Mouse (Mus musculus) C2C12 (cell line): ENCODE data around the gene Slco1a5. TPM values are rescaled to one million over a fixed set of nuclear protein-coding genes. Genes with fewer than 3 reads are reported as not detected.

Experiments
- H3K27me3 ChIP-seq: one replicate; pipeline ENCODE4 v1.6.1; 2011; ENCODE audit not compliant: control insufficient read depth, insufficient read depth, insufficient read length
- H3K36me3 ChIP-seq: one replicate; pipeline ENCODE4 v1.6.1; 2011; ENCODE audit not compliant: control insufficient read depth, insufficient read depth
- H3K4me3 ChIP-seq: one replicate; pipeline ENCODE4 v1.5.1; 2011; ENCODE audit warnings: mild to moderate bottlenecking, control low read depth; ENCODE audit not compliant: poor library complexity, insufficient read depth, severe bottlenecking
- H3K79me2 ChIP-seq: one replicate; pipeline ENCODE4 v1.6.1; 2011; ENCODE audit not compliant: control insufficient read depth, insufficient read depth
- H3K79me3 ChIP-seq: one replicate; pipeline ENCODE4 v1.6.1; 2011; ENCODE audit warnings: low read depth, control low read depth
- H3ac ChIP-seq: one replicate; pipeline ENCODE3; 2011; ENCODE audit warnings: low read depth; ENCODE audit not compliant: control insufficient read depth, insufficient read length
- CEBPB ChIP-seq: IDR thresholded peaks from one replicate; pipeline ENCODE4 v1.6.1; 2011; ENCODE audit warnings: low read depth, mild to moderate bottlenecking, control low read depth, moderate library complexity
- CTCF ChIP-seq: IDR thresholded peaks from one replicate; pipeline ENCODE4 v1.5.1; 2011; ENCODE audit not compliant: control insufficient read depth, insufficient read depth, insufficient read length
- FOSL1 ChIP-seq: IDR thresholded peaks from one replicate; pipeline ENCODE4 v1.8.0; 2011; ENCODE audit warnings: mild to moderate bottlenecking, low read length; ENCODE audit not compliant: poor library complexity, insufficient read depth, severe bottlenecking
- MAX ChIP-seq: IDR thresholded peaks from one replicate; pipeline ENCODE4 v1.6.1; 2011; ENCODE audit warnings: mild to moderate bottlenecking, control low read depth
- MYOD1 ChIP-seq: IDR thresholded peaks from one replicate; pipeline ENCODE4 v1.6.1; 2011; ENCODE audit warnings: low read depth; ENCODE audit not compliant: control insufficient read depth, insufficient read length
- MYOG ChIP-seq: IDR thresholded peaks from one replicate; pipeline ENCODE4 v1.6.1; 2011; ENCODE audit not compliant: control insufficient read depth, insufficient read length; ENCODE audit errors: extremely low read depth
- USF1 ChIP-seq: IDR thresholded peaks from one replicate; pipeline ENCODE4 v1.6.1; 2011; ENCODE audit warnings: low read depth, mild to moderate bottlenecking, control low read depth, moderate library complexity
- polyA plus RNA-seq: library from polyadenylated mRNA; unstranded; fragments of >200 nt; fragmentation: generic; extraction: Trizol; gene quantifications from one replicate; pipeline ENCODE4 v1.2.1, GENCODE M21; 2012; ENCODE audit warnings: missing spikeins

Gene Slco1a5
- polyA plus RNA-seq, 1 experiment, result 0.07 TPM

GRCm38 (mm10) chr6:142245065-142245464 lies 77.7 kb downstream of the Slco1a5 start:
- Histone ChIP-seq H3ac (no peak overlapping the region), H3K27me3 (no peaks in the 10 kb centered on the region)
- TF ChIP-seq MYOD1 (no peak), MYOG (no peak), MAX (no peak), CTCF (no peak), FOSL1 (no peak), USF1 (no peak), CEBPB (no peak)

GRCm38 (mm10) chr6:142239468-142239867 lies 83.3 kb downstream of the Slco1a5 start:
- no peaks in the 10 kb centered on the region for H3K27me3 ChIP-seq
- no peaks in the 10 kb centered on the region for H3K79me2 ChIP-seq
- no peak for TF ChIP-seq MYOG
- H3K4me3 ChIP-seq, result no peak overlapping the region
- H3ac ChIP-seq, result no peak overlapping the region
- no peaks in the 10 kb centered on the region for H3K36me3 ChIP-seq
- H3K79me3 ChIP-seq, result no peaks in the 10 kb centered on the region

More at GRCm38 (mm10) chr6:142245065-142245464, 77.7 kb downstream of the Slco1a5 start:
- H3K4me3 ChIP-seq, result no peak overlapping the region
- H3K36me3 ChIP-seq, result no peaks in the 10 kb centered on the region
- H3K79me2 ChIP-seq, result no peaks in the 10 kb centered on the region
- no peaks in the 10 kb centered on the region for H3K79me3 ChIP-seq

DNA sequence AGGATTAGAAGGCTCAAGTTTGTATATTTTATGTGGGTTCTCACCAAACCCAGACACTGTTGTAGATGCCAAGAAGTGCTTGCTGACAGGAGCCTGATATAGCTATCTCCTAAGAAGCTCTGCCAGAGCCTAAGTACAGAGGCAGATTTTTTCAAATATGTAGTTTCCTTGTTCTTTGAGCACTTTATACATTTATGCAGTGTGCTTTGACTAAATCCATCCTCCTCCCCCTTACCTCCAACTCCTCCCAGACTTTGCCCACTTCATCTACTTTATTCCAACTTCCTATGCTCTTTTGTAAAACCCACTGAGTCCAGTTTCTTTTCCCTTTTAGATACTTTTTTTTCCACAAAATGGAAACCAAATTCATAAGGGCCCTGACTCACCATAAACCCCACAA lies 102.6 kb downstream of the Slco1a5 start:
- TF ChIP-seq MYOG (no peak), MYOD1 (no peak), FOSL1 (no peak), MAX (no peak), CTCF (no peak), USF1 (no peak), CEBPB (no peak)
- Histone ChIP-seq H3ac (no peak overlapping the region), H3K4me3 (no peak overlapping the region), H3K79me2 (no peaks in the 10 kb centered on the region), H3K36me3 (no peaks in the 10 kb centered on the region), H3K79me3 (no peaks in the 10 kb centered on the region), H3K27me3 (no peaks in the 10 kb centered on the region)

- H3K79me3 ChIP-seq, result no peaks in the 10 kb centered on the region
- no peaks in the 10 kb centered on the region for H3K79me2 ChIP-seq
- no peaks in the 10 kb centered on the region for H3K36me3 ChIP-seq
- H3ac ChIP-seq, result no peak overlapping the region
- no peaks in the 10 kb centered on the region for H3K27me3 ChIP-seq
- H3K4me3 ChIP-seq, result no peak overlapping the region
- TF ChIP-seq MYOG (no peak), MAX (no peak), FOSL1 (no peak), CEBPB (no peak), MYOD1 (no peak), USF1 (no peak), CTCF (no peak)
Observed at GRCm38 (mm10) chr6:142211821-142212220, 111.0 kb downstream of the Slco1a5 start.

GRCm38 (mm10) chr6:142209749-142210148 lies 113.0 kb downstream of the Slco1a5 start:
- Histone ChIP-seq H3K36me3 (no peaks in the 10 kb centered on the region), H3ac (no peak overlapping the region), H3K4me3 (no peak overlapping the region), H3K79me2 (no peaks in the 10 kb centered on the region), H3K27me3 (no peaks in the 10 kb centered on the region), H3K79me3 (no peaks in the 10 kb centered on the region)
- TF ChIP-seq CEBPB (no peak), MYOD1 (no peak), MAX (no peak), CTCF (no peak), USF1 (no peak), FOSL1 (no peak), MYOG (no peak)

DNA sequence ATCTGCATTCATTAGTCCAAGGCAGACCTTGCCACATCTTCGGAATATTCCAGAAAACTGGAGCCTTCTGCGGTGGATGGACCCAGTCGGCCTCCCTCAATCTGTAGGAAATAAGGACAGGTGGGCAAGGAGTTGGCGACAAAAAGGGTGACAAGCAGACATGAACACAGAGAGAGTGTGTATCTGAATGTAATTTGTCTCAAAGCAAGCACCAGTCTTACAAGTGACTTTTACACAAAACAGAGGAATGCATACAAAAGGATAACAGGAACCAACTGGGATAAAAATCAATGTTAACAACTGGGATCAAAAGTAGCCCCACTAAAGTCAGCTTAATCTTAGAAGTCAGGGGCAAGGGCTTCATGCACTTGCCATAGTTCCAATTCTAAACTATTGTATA lies 114.4 kb downstream of the Slco1a5 start, which contains the start of gene Slco1a6:
Gene Slco1a6, minus strand, starts transcription at position 101 of the 400 bp plus-strand sequence.
- no peaks in the 10 kb centered on the region for H3K27me3 ChIP-seq
- no peaks in the 10 kb centered on the region for H3K36me3 ChIP-seq
- no peak for TF ChIP-seq CTCF
- no peak for TF ChIP-seq MYOG
- no peak for TF ChIP-seq USF1
- TF ChIP-seq MAX, result no peak
- TF ChIP-seq CEBPB, result no peak
- no peak for TF ChIP-seq MYOD1
- TF ChIP-seq FOSL1, result no peak
- H3K79me2 ChIP-seq, result no peaks in the 10 kb centered on the region
- H3ac ChIP-seq, result no peak within 1 kb of the TSS
- no peak within 1 kb of the TSS for H3K4me3 ChIP-seq
- no peaks in the 10 kb centered on the region for H3K79me3 ChIP-seq
